Mouse (Mus musculus) embryonic stem cell, embryonic (primary cell): ENCODE measurements around the gene Metrnl.

ENCODE experiments used
- CTCF ChIA-PET, 4 experiments: fragments of 300-600 bp in 2 of 4; fragments of 350-600 bp in 2 of 4; sonication (Branson Sonifier 250); formaldehyde crosslinking; loops; one replicate each; lab custom pipeline; 2022; ENCODE audit warnings: inconsistent platforms in 2 of 4; lab: Charles Lee
- POLR2A ChIA-PET, 4 experiments: fragments of 300-600 bp in 2 of 4; fragments of 350-600 bp in 2 of 4; sonication (Branson Sonifier 250); formaldehyde crosslinking; loops; one replicate each; lab custom pipeline; 2022; ENCODE audit warnings: antibody characterized with exemption in 4 of 4, inconsistent platforms in 1 of 4; lab: Charles Lee

Metrnl gene

DNA sequence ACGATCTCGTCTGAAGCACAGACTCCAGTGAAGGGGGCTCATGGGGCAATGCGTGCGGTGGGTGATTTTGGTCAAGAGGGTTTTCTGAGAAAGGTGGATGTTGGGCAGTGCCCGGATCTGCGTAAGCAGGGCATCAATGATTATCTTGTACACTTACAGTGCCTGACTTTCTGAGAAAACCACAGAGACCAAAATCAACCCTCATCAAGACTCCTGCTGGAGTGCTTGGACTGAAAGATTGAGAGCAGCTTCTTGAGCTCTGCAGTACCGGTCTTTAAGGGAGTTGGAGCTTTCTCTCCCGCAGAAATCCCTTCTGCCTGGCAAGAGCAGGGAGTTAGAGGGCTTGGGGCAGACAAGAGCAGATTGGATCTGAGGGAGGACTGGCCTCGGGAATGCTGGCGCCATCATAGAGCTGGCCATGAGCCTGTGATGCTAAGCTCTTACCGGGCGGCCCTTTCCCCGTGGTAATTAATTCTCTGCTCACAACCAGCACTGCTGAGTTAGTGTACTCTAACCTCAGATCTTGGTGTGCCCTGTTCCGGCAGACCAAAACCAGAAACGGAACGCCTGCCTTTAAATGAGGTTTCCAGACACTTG lies 2.4 kb downstream of the Metrnl start:
- ChIA-PET CTCF (interaction anchor here in 3 of 4 experiments (0.5 to 2.5 kb wide), 4 partner anchors 14 to 142 kb away, joined by 3 to 7 read pairs (median 4); no protein-coding TSS in a partner anchor), POLR2A (interaction anchor here in 2 of 4 experiments (0.6 to 4.6 kb wide), 9 partner anchors 19 to 584 kb away, joined by 3 to 70 read pairs (median 3); partner anchors contain the start of gene B3gntl1 (in 2 of the 2))

DNA sequence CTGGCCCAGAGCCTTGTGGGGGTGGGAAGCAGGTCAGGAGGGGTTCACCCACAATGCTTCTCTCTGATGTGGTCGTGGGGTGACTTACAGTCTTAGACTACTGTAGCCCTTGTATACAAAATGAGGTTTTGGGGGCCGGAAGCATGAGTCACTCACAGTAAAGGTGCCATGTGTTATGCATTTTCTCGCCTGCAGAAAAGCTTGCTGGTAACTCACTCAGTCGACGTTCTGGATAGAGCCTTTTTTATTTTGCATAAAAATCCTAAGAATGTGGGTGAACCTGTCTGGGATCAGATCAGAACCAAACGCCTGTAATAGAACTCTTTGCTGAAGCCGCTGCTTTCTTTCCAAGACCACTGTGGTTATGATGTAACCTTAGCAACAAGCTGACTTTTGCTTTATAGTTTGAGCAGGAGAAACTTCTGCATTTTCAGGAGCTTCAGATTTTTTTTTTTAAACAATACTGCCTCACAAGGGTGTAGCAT lies 5.2 kb downstream of the Metrnl start:
- ChIA-PET POLR2A (interaction anchor here in 1 of 4 experiments (0.8 kb wide), 1 partner anchor 100 kb away, joined by 5 read pairs; no protein-coding TSS in a partner anchor), CTCF (interaction anchor here in 1 of 4 experiments (0.6 kb wide), 1 partner anchor 435 kb away, joined by 4 read pairs; no protein-coding TSS in a partner anchor)

DNA sequence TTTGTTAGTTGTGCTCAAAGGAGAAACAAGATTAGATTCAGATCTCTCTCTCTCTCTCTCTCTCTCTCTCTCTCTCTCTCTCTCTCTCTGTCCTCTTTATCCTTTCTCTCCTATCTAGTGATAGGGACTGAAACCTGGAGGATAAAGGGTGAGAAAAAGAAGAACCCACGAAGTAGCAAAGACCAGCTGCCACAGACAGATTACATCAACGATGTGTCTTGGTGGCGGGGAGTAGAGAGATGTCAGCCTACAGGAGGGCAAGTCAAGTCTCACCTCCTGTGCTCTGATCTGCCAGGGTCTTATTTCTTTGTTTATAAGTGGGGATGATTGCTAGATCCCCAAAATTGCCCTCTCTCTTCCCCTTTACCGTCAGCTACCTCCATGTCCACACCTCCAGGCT lies 7.9 kb downstream of the Metrnl start:
- ChIA-PET CTCF (interaction anchor here in 1 of 4 experiments (1.5 kb wide), 1 partner anchor 14 kb away, joined by 3 read pairs; no protein-coding TSS in a partner anchor), POLR2A (interaction anchor here in 2 of 4 experiments (1.0 to 2.2 kb wide), 3 partner anchors 36 kb away, joined by 3 to 8 read pairs (median 4); partner anchors contain the start of gene B3gntl1 (in 1 of the 2))

DNA sequence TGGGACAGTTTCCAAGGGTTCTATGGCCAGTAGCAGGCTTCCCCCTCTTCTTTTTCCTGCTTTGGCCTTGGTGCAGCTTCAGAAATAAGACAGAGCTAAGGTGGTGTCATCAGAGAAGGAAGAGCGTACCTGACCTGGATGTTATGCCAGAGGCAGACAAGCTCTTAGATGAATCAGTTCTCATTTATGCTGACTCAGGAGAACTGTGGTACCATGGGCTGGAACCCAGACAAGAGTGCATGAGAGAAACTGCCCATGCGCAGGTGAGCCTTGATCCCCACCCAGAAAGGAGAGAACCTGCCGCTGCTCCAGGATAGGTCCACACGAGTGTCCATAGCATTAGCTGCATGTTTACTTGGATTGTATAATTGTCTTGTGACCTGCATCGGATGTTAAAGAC lies 8.9 kb downstream of the Metrnl start:
- CTCF ChIA-PET = interaction anchor here in 1 of 4 experiments (1.5 kb wide), 1 partner anchor 15 kb away, joined by 3 read pairs; no protein-coding TSS in a partner anchor

DNA sequence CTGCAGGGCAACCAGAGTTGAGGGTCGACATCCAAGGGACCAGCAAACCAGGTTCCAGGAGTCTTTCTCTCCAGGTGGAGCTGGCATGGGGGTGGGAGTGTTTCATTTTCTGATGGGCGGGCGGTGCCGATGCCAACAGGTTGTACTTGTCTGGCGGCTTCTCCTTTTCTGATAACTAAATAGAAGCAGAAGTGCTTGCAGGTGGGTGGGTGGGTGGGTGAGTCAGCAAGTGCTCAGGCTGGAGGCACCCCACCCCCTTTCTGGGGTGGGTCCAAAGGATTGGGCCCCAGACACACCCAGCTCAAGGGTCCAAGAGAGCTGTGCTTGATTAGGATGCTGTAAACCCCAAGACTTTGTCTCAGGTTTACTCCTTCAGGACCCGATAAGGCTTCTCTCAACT lies 11.6 kb downstream of the Metrnl start:
- ChIA-PET CTCF (no interaction called here), POLR2A (interaction anchor here in 1 of 4 experiments (1.3 kb wide), 1 partner anchor 40 kb away, joined by 3 read pairs; the partner anchor contains the start of gene B3gntl1)

More for the DNA sequence above, 8.9 kb downstream of the Metrnl start:
- POLR2A ChIA-PET = interaction anchor here in 2 of 4 experiments (1.0 to 2.2 kb wide), 3 partner anchors 9 to 37 kb away, joined by 3 to 8 read pairs (median 3); partner anchors contain the start of genes B3gntl1 (in 1 of the 2) and Metrnl (in 1 of the 2)

DNA sequence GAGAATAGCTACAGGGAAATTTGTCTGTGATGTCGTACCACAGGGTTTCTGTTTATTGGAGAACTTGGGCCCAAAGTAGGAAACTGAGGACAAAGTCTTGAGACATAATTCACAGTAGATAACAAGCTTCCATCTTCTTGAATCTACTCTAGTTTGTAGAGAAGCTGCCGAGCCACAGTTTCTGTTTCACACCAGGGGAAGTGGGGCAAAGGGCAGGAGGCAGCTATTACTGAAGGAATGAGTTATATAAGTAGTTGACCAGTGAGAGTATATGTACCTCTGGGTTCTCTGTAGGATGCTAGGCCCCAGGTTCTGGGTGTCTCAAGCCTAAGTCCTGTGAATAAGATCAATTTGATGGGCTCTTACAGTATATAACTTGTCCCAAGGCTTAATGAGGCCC lies 12.2 kb downstream of the Metrnl start:
- ChIA-PET CTCF (no interaction called here), POLR2A (no interaction called here)

DNA sequence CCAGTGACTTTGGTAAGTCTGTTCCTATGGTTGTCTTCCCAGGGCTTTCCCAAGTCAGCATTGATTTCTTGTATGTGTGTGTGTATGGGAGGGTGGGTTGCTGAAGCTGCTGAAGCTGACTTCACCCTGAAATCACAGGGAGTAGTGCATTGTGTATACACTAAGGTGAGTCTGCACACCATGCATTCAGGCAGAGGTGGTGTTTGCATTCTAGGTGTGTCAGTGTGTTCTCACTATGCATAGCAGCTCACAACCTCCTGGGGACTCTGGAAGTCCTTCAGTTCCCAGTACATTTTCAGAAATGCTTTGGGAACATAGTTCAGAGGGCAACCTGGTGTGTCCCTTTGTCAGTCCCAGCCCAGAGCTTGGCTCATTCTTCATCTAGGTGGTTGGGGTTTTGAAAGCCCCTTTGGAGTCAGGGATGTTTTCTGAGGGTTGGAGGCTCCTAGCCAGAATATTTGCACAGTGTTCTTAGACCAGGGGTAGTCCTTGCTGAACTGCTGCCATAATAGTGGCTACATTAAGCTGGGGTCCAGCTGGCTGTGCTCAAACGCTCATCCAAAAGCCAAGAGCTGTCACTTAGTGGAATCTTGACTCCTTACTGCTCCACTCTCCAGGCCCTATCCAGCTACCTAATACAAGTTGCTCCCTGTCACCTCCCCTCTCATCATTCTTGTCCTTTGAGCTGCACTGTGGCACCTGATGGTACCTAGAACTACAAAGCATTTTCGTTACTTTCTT lies 13.6 kb downstream of the Metrnl start:
- CTCF ChIA-PET = no interaction called here
- POLR2A ChIA-PET = interaction anchor here in 1 of 4 experiments (1.5 kb wide), 1 partner anchor 42 kb away, joined by 3 read pairs; the partner anchor contains the start of gene B3gntl1

DNA sequence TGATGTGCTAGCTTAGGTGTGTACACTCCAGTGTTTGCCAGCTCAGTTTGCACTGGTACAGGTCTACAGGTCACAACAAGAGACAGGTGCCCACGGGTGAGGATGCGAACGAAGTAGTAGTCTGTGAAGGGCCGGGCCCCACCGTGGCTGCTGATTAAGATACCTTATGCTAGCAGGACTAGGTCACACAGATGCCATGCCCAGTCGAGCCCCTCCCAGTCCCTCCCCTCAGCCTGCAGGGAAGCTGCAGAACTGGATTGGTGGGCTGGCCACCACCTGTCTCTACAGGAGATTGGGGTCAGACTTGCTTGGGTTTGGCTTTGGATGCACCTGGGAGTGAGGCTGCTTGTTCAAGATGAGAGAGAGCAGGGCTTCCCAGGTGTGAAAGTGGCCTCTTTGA lies 16.4 kb downstream of the Metrnl start:
- ChIA-PET CTCF (interaction anchor here in 1 of 4 experiments (0.6 kb wide), 1 partner anchor 12 kb away, joined by 4 read pairs; no protein-coding TSS in a partner anchor), POLR2A (no interaction called here)

DNA sequence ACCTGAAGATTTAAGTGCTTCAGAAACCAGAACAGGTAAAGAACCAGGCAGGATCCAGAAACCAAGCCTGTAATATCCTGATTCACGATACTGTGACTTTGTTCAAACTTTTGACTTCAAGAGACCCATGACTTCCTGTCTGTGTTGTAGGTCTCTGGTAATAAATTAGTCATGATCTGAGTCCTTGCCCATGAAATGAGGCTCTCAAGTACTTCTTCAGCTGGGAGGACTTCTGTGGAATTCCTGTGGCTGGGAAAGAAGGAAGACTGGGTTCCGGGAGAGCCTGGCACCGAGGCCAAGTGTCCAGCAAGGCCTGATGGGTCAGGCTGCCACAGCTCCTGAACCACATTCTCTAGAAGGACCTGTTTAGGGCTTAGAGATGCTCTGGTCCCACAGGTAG lies 19.4 kb downstream of the Metrnl start:
- CTCF ChIA-PET = no interaction called here

DNA sequence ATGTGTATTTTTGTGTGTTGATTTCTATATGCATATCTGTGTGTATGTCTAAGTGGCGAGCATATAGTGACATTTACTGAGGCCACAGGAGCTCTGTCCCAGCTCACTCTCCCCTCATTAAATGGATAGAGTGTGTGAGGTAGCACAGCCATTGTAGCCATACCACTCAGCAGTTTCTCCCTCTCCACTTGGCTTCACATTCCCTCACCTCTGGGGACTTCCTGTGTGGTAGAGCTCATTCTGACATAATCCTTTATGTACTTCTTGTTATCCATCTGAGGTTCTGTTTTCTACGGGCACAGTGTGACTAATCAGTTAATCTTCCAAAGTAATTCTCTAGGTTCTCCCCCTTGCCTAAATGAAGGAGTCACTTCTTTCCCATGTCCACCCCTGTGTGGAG lies 21.1 kb downstream of the Metrnl start:
- POLR2A ChIA-PET = interaction anchor here in 1 of 4 experiments (1.0 kb wide), 1 partner anchor 19 kb away, joined by 3 read pairs; no protein-coding TSS in a partner anchor

More for the DNA sequence above, 19.4 kb downstream of the Metrnl start:
- POLR2A ChIA-PET = no interaction called here

DNA sequence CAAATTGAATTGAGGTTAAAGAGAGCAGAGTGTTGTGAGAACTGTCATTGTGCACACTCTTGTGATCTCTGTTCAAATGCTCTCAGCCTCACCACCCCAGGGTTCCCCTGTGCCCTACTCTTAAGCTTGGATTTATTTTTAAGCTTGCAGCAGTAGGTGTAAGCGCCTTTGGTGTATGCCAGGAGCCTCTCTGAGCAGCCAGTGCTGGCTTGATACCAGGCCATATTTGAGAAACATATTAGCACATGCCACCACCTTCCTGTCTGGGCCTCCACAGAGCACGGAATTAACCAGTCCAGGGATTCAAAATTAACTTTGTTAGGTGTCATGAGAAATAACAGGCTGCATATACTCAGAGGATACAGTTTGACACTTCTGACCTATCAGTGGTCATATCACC lies 25.3 kb downstream of the Metrnl start:
- ChIA-PET POLR2A (interaction anchor here in 1 of 4 experiments (1.4 kb wide), 1 partner anchor 24 kb away, joined by 3 read pairs; no protein-coding TSS in a partner anchor), CTCF (no interaction called here)

More for the DNA sequence above, 21.1 kb downstream of the Metrnl start:
- CTCF ChIA-PET = interaction anchor here in 1 of 4 experiments (0.6 kb wide), 1 partner anchor 31 kb away, joined by 3 read pairs; no protein-coding TSS in a partner anchor

DNA sequence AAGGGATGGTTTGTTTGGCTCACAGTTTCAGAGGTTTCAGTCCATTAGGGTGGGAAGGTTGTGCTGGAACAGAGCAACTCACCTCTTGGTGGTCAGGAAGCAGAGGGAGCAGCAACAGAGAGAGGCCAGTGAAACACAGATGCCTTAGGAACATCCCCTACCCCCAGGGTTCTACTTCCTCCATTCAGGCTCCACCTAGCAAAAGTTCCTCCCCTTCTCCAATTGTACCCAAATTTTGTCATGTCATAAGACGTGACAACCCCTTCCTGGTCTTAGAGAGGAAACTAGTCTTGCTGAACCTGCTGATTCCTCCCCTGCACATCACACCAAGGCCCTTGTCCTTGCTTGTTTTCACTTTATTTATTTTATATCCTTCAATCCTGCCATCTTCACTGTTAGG lies 32.8 kb downstream of the Metrnl start:
- ChIA-PET CTCF (no interaction called here), POLR2A (no interaction called here)

DNA sequence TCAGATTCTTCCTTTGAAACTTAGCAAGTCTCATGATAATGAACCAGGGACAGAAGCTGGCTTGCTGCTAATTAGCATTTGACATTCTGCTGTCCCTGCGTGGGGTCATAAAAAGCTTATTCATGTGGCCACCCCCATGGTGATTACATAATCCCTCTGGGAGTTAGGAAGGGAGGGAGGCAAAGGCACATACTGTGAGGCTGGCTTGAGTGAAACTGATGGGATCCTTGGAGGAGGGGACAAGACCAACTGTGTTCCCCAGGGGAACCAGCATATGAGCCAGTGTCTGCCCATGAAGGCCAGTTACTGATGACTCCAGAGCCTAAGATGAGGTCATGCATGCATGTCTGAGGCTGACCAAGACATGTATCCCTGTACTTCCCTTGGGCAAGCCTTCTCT lies 33.5 kb downstream of the Metrnl start:
- POLR2A ChIA-PET = no interaction called here
- CTCF ChIA-PET = no interaction called here

DNA sequence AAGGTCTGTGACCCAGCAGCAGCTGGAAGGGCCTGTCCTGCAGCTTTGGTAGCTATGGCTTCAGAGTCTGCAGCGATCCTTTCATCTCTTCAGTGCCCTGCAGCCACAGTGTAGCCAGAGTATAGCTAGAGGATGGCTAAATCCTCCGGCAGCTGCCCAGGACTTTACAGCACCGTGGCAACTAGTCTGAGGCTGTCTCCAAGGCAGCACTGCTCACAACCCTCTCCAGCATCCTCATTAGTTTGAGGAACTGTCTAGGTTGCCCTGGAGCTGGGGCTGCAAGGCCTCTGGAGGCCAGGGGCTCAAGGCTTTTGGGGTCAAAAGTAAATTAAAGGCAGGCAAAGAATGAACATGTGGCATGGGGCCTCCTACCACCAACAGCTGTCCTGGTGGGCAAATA lies 37.3 kb downstream of the Metrnl start:
- POLR2A ChIA-PET = interaction anchor here in 2 of 4 experiments (0.9 to 1.0 kb wide), 2 partner anchors 10 to 36 kb away, joined by 3 read pairs; no protein-coding TSS in a partner anchor
- CTCF ChIA-PET = interaction anchor here in 2 of 4 experiments (0.8 to 0.9 kb wide), 2 partner anchors 43 to 563 kb away, joined by 3 read pairs; no protein-coding TSS in a partner anchor

DNA sequence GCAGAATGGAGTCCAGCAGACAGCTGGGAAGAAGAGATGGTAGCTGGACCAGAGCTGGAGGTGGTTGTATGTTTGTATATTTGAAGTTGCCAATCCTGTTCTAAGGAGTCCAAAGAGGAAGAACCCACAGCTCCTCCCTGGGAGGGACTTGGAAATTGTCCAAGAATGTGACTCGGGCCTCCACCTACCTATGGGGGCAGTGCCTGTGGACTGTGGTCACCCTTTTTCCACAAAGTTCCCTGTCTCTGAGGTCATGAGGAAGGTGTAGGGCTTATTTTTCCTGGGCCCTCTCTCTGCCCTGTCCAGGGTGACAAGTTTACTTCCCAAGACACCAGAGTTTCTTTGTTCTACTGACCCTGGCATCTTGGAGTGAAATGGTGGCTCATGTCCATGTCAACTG lies 39.6 kb downstream of the Metrnl start:
- CTCF ChIA-PET = no interaction called here

DNA sequence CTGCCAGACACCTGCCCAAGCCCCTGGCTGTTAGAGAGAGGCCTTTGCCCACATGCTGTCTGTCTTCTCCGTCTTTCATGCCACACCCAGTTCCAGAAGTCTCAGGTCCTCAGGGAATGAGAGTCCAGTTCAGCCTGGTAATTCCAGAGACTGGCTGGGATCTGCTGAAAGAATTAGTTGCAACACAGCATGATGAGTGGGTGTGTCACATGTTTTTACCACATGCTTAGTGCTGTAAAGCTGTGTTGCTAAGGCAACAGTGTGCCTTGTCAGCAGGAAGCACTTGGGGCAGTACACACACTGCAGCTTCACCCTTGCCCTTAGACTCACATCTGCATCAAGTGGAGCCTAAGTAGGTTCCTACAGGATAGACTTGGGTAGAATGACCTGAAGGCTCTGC lies 40.1 kb downstream of the Metrnl start:
- ChIA-PET POLR2A (no interaction called here), CTCF (interaction anchor here in 1 of 4 experiments (0.6 kb wide), 1 partner anchor 565 kb away, joined by 3 read pairs; no protein-coding TSS in a partner anchor)

More for the DNA sequence above, 39.6 kb downstream of the Metrnl start:
- POLR2A ChIA-PET = no interaction called here

DNA sequence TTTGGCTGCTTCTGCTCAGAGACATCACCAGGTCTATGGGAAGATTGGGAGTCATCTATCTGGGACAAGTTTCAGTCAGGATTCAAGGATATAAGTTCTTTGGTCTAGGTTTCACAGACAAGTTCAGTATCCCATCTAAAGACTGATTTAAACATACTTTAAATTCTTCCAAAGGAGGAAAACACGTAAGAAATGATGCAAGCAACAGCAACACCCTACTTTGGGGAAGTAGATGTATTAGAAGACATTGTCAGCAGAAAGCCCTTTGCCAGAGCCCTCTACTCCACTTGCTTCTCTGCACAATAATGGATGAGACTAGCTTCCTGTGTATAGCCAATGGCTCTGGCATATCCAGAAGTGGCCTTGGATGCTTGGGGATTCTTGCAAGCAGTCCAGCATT lies 41.8 kb downstream of the Metrnl start:
- CTCF ChIA-PET = no interaction called here
- POLR2A ChIA-PET = no interaction called here

DNA sequence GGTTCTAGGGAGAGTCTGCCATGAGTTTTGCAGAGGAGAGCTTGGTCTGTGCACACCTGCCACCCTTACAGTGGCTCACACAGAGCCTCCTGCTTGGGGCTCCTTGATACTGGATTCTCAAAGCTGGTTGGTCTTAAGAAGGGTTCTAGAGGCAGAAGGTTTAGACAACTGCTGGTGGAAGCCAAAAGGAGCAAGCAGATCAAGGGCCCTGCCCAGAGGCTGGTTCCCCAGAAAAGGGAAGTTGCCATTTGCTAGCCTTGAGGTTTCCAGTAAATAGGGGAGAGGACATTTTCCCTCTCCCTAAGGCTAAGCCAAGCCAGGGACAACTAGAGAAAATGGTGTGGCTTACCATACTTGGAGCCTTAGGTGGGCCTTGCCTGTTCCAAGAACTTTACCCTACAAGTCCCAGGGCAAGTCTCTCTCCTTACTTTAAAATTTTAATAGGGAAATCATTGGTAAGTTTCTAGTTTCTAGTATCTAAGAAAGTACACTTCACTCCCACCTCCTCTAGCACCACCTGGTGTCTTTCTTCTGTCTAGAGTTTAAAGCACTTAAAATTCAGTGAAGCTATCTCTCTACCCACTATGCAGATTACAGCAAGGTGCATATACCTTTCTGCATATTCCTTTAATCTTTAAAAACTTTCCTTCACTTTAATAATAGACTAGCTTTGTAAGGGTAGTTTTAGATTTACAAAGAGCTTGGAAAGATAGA lies 42.7 kb downstream of the Metrnl start:
- CTCF ChIA-PET = no interaction called here

More for the DNA sequence above, 42.7 kb downstream of the Metrnl start:
- POLR2A ChIA-PET = no interaction called here
